18 mouse cellular contexts compared by ENCODE assay signal in the genomic region with DNA sequence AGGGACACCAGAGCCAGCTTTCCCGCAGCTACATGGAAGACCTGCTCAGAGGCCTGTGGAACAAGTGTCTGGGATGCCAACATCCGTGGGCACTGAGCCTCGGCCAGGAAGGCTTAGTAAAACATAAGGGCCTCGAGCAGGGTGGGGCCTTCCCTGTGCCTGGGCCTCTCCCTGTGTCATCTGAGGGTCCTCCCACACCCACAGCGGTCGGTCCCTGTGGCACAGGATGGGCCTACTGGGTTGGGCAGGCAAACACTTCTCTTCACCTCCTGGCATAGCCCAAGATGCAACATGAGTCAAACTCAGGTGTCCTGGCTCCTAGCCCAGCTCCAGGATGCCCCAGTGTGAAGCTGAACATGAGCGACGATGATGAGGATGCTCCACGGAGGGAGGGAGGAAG. TPM values are rescaled to one million over a fixed set of nuclear protein-coding genes. Genes with fewer than 3 reads are reported as not detected.
DNase-seq lines count a peak whose midpoint lies in the region; ATAC-seq lines count a peak whose summit lies in the region.
"Had no signal": no experiment of that assay in that cellular context is flagged by ENCODE, and none has a peak within 500 bp of the region (broad histone marks: within the 10 kb centered on the region; RNA-seq: fewer than 3 reads in every experiment).

No protein-coding gene starts in this region.

- peak overlapping the region; percentile 77; the same call in 1 of the 2 replicates for H3K27ac ChIP-seq in kidney, embryonic 14.5 days (ENCODE audit: low read depth, low read length)
- H3K27ac ChIP-seq in stomach, embryonic 16.5 days (ENCODE audit: low read length) = no peak overlapping the region
- no peak overlapping the region; the same call in 1 of the 2 replicates for H3K27ac ChIP-seq in limb, embryonic 10.5 days
- H3K27ac ChIP-seq: macrophage; midbrain, embryonic 13.5 days had no signal

- no peak overlapping the region for H3K4me2 ChIP-seq in kidney, embryonic 14.5 days (replicated peaks; ENCODE audit: low read depth, low read length)
- no peak overlapping the region for H3K4me2 ChIP-seq in stomach, embryonic 16.5 days (ENCODE audit: low read depth, low read length)
- H3K4me2 ChIP-seq: midbrain, embryonic 13.5 days had no signal

- H3K9me3 ChIP-seq in kidney, embryonic 14.5 days (ENCODE audit: control insufficient read depth, low read length) = no peaks in the 10 kb centered on the region
- no peaks in the 10 kb centered on the region for H3K9me3 ChIP-seq in stomach, embryonic 16.5 days (replicated peaks; ENCODE audit: control insufficient read depth, low read length)
- H3K9me3 ChIP-seq in limb, embryonic 10.5 days (replicated peaks) = no peaks in the 10 kb centered on the region
- H3K9me3 ChIP-seq: heart, embryonic 10.5 days; midbrain, embryonic 13.5 days had no signal

- no peak overlapping the region for H3K4me3 ChIP-seq in kidney, embryonic 14.5 days (ENCODE audit: low read length)
- no peak overlapping the region for H3K4me3 ChIP-seq in stomach, embryonic 16.5 days (replicated peaks; ENCODE audit: low read length)
- no peak overlapping the region for H3K4me3 ChIP-seq in limb, embryonic 10.5 days
- H3K4me3 ChIP-seq: heart, embryonic 10.5 days; midbrain, embryonic 13.5 days; myocyte had no signal

- H3K4me1 ChIP-seq in kidney, embryonic 14.5 days (ENCODE audit: control insufficient read depth, insufficient read depth, low read length) = peaks cover 16% of the 10 kb centered on the region
- H3K4me1 ChIP-seq in stomach, embryonic 16.5 days (ENCODE audit: control insufficient read depth, insufficient read depth, low read length) = peaks cover 15% of the 10 kb centered on the region; the same call in 1 of the 2 replicates
- peaks cover 7% of the 10 kb centered on the region; the same call in 1 of the 2 replicates for H3K4me1 ChIP-seq in limb, embryonic 10.5 days
- H3K4me1 ChIP-seq: midbrain, embryonic 13.5 days had no signal

- H3K9ac ChIP-seq in kidney, embryonic 14.5 days (ENCODE audit: low read depth, low read length) = no peak overlapping the region
- no peak overlapping the region for H3K9ac ChIP-seq in stomach, embryonic 16.5 days (ENCODE audit: low read length)
- H3K9ac ChIP-seq: midbrain, embryonic 13.5 days had no signal

- H3K36me3 ChIP-seq in kidney, embryonic 14.5 days (ENCODE audit: control insufficient read depth, insufficient read depth, low read length) = no peaks in the 10 kb centered on the region
- H3K36me3 ChIP-seq in stomach, embryonic 16.5 days (ENCODE audit: control insufficient read depth, insufficient read depth, low read length) = no peaks in the 10 kb centered on the region
- no peaks in the 10 kb centered on the region for H3K36me3 ChIP-seq in limb, embryonic 10.5 days
- H3K36me3 ChIP-seq: heart, embryonic 10.5 days; midbrain, embryonic 13.5 days had no signal

- DNase-seq in kidney, adult 18-20 months = no peak
- DNase-seq in cerebellum, adult 11 months = peak; percentile 17
- peak; percentile 65 to 74 for DNase-seq in cerebellum, postnatal 14 days
- DNase-seq in gastrocnemius, adult 18-20 months (ENCODE audit: low spot score) = no peak
- no peak for DNase-seq in limb, embryonic 10.5 days (ENCODE audit: low spot score)
- DNase-seq: adrenal gland, postnatal 14 days; gastrocnemius, postnatal 10 days; lung, adult 2 months had no signal

- no peaks in the 10 kb centered on the region for H3K27me3 ChIP-seq in kidney, embryonic 14.5 days (ENCODE audit: control insufficient read depth, insufficient read depth, low read length)
- H3K27me3 ChIP-seq in stomach, embryonic 16.5 days (ENCODE audit: control insufficient read depth, insufficient read depth, low read length) = no peaks in the 10 kb centered on the region
- H3K27me3 ChIP-seq in limb, embryonic 10.5 days (ENCODE audit: low read depth, poor library complexity, severe bottlenecking) = no peaks in the 10 kb centered on the region
- H3K27me3 ChIP-seq: midbrain, embryonic 13.5 days had no signal

- 58% methylated on average over 8 of the region's 9 CpGs for WGBS in kidney, embryonic 14.5 days
- WGBS in stomach, embryonic 16.5 days = 51% methylated on average over 9 of the region's 9 CpGs
- 88% methylated on average over 8 of the region's 9 CpGs for WGBS in limb, embryonic 10.5 days

- no peak for ATAC-seq in kidney, embryonic 14.5 days (ENCODE audit: low FRiP score, low TSS enrichment)
- ATAC-seq in stomach, embryonic 16.5 days (ENCODE audit: insufficient read depth, low FRiP score) = peak; percentile 66; the same call in 1 of the 2 replicates
- ATAC-seq: hindbrain, embryonic 16.5 days; midbrain, embryonic 13.5 days had no signal

RNA-seq across cellular contexts. Expression of gene Aqp7, which starts 9.4 kb away (rescaled TPM):
- polyA plus RNA-seq in kidney, embryonic 14.5 days (2014; fragmentation: Nextera tagmentation; extraction: Ambion mirVana) = 0.46 and 0.53 TPM in 2 replicates
- 0.40 and 0.45 TPM in 2 replicates for polyA plus RNA-seq in stomach, embryonic 16.5 days (2015; fragmentation: Nextera tagmentation; extraction: Ambion mirVana)
- total RNA-seq in gastrocnemius, adult 18-20 months (2021) = 10 to 100 TPM in 1 of 2 experiments, 1 to 10 TPM in 1; 6.4 to 10.6 TPM
- 0.06 and 0.24 TPM in 2 replicates for polyA plus RNA-seq in limb, embryonic 10.5 days (2016; fragmentation: Nextera tagmentation; extraction: Ambion mirVana)
- total RNA-seq: left cerebral cortex, postnatal 36 days; neutrophil, adult 5-6 weeks had no signal
- polyA plus RNA-seq: hindbrain, embryonic 16.5 days; macrophage; midbrain, embryonic 13.5 days; myocyte had no signal

RNA-seq across cellular contexts. Expression of gene Aqp3, which starts 40.6 kb away (rescaled TPM):
- 12.8 and 13.3 TPM in 2 replicates for polyA plus RNA-seq in kidney, embryonic 14.5 days (2014; fragmentation: Nextera tagmentation; extraction: Ambion mirVana)
- 101 and 127 TPM in 2 replicates for polyA plus RNA-seq in stomach, embryonic 16.5 days (2015; fragmentation: Nextera tagmentation; extraction: Ambion mirVana)
- not detected for total RNA-seq in gastrocnemius, adult 18-20 months (2021)
- 3.9 and 4.4 TPM in 2 replicates for polyA plus RNA-seq in limb, embryonic 10.5 days (2016; fragmentation: Nextera tagmentation; extraction: Ambion mirVana)
- total RNA-seq: adrenal gland, postnatal 14 days; gastrocnemius, postnatal 10 days; heart, postnatal 25 days; left cerebral cortex, postnatal 36 days had no signal
- polyA plus RNA-seq: macrophage, myocyte had no signal

Comparison
In these comparisons a context has a peak if more than half of its experiments do, and no peak if none do; other contexts are left out.
1. DNase-seq: peak in cerebellum, adult 11 months (single experiment) and cerebellum, postnatal 14 days (2 of 2); none in kidney, adult 18-20 months (single experiment), gastrocnemius, adult 18-20 months (single experiment) and limb, embryonic 10.5 days (single experiment).